Mouse (Mus musculus): ENCODE measurements around the gene Cacnb4. TPM values are rescaled to one million over a fixed set of nuclear protein-coding genes. Genes with fewer than 3 reads are reported as not detected.

The Cacnb4 gene
- polyA plus RNA-seq, 1 experiment: 0.01 TPM

DNA sequence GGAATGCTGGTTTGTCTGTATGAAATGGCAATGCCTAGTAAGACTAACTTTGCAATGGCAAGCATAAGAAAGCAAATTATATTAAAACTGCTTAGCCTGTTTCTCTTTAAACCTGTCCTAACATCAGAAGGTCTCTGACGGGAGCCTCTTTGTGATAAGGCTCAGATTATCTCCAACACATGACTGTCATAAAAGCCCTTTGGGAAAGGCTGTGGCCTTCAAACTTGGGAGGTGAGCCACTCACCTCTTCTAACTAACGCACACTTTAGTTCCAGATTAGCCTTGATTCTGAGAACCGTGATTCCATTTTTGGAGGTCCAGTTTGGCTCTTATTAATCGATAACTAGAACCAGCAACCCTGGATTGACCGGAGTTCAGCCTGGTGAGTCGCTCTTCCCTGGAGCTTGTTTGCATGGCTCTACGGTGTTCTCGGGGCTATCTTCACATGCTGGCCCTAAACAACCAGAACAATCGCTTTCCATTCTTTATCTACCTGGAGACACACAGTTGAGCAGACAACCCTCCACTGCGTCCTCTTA, 100.9 kb downstream of the Cacnb4 start:
- no peak for DNase-seq (ENCODE audit: low read depth, low spot score)
- WGBS: 56% methylated on average over 10 of the region's 10 CpGs

GRCm38 (mm10) chr2:52574929-52575328, 101.7 kb downstream of the Cacnb4 start:
- WGBS: 79% methylated on average over 3 of the region's 3 CpGs
- no peak for DNase-seq (ENCODE audit: low read depth, low spot score)

DNA sequence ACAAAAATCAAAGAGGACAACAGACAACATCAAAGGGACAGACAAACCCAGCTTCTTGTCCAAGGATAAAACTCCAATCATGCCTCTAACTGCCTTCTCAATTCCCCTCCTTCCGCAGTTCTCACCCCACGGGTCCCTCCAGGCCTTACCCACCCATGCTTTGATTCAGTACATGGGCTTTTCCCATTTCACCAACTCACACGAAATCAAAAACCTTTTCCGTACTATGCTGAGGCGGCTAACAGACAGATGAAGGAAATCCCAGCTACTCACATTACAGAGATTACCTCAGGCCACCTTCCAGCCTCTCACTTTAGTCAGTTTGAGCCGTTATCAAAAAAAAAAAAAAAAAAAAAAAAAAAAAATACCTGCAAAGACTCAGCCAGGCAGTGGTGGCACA, 104.4 kb downstream of the Cacnb4 start:
- 90% methylated on average over 6 of the region's 6 CpGs for WGBS
- DNase-seq (ENCODE audit: low read depth, low spot score): no peak

- 56% methylated on average over 13 of the region's 13 CpGs for WGBS
- DNase-seq (ENCODE audit: low read depth, low spot score): no peak
These were observed 105.2 kb downstream of the Cacnb4 start for GRCm38 (mm10) chr2:52571339-52571968.

DNA sequence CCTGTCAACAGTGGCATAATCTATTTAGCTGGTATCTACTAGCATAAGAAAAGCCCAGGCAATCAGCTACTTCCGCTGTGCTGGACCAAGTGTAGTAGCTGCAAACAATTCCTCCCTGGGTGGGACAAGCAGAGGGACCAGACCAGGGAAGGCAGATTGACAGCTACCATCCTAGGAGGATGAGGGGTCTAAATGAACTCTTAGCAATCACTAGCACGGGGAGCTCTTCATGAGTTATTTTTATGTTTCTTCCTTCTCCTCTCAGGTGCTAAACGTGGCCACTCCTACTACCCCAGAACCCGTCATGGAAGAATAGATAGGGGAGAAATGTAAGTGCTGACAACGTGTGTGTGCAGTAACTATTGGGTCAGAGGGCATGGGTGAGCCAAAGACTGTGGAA, 105.8 kb downstream of the Cacnb4 start:
- 61% methylated on average over 5 of the region's 5 CpGs for WGBS
- no peak for DNase-seq (ENCODE audit: low read depth, low spot score)

- DNase-seq (ENCODE audit: low read depth, low spot score): no peak
- WGBS: 75% methylated on average over 11 of the region's 11 CpGs
These were observed 106.5 kb downstream of the Cacnb4 start for GRCm38 (mm10) chr2:52570171-52570570.

GRCm38 (mm10) chr2:52568131-52568530, 108.5 kb downstream of the Cacnb4 start:
- WGBS: 34% methylated on average over 3 of the region's 3 CpGs
- no peak for DNase-seq (ENCODE audit: low read depth, low spot score)

DNA sequence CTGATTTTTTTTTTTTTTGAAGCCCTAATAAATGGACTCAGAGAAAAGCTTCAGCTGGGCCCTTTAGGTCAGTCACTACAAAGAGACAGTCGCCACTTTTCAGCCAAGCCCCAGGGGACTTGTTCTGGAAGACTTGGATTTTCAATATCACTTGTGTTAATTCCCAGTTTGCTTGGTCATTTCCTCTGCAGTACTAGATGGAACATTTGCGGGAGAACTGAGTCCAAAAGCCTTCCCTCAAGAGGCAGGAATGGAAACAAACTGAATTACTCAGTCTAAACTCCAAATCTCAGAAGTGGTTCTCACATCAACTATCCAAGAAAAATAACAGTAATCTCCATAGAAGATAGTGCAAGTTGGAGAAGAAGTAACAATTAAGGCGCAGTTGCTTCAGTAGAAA, 109.2 kb downstream of the Cacnb4 start:
- DNase-seq (ENCODE audit: low read depth, low spot score): no peak
- WGBS: 78% methylated on average over 3 of the region's 3 CpGs

GRCm38 (mm10) chr2:52563277-52563676, 113.4 kb downstream of the Cacnb4 start:
- no peak for DNase-seq (ENCODE audit: low read depth, low spot score)
- 93% methylated on average over 5 of the region's 5 CpGs for WGBS

- no peak for DNase-seq (ENCODE audit: low read depth, low spot score)
- 90% methylated on average over 3 of the region's 3 CpGs for WGBS
These were observed 114.3 kb downstream of the Cacnb4 start for GRCm38 (mm10) chr2:52562356-52562755.

DNA sequence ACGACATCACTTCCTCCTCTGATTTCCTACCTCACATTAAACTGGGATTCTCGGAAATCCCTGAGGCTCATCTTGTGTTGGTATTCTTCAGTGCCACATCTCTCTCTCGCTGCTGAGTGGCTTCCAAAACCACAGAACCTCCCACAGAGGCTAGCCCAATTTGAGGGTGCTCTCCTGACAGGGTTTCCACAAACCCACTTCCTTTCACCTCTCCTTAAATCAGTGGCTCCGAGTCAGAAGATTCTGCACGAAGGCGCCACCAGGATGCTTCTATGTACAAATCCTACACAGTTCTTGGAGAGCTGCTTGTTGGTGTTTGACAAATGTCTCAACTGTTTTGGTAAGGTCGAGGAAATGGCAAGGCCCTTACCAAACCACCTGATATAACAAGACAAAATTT, 115.5 kb downstream of the Cacnb4 start:
- WGBS: 74% methylated on average over 7 of the region's 7 CpGs
- no peak for DNase-seq (ENCODE audit: low read depth, low spot score)

DNA sequence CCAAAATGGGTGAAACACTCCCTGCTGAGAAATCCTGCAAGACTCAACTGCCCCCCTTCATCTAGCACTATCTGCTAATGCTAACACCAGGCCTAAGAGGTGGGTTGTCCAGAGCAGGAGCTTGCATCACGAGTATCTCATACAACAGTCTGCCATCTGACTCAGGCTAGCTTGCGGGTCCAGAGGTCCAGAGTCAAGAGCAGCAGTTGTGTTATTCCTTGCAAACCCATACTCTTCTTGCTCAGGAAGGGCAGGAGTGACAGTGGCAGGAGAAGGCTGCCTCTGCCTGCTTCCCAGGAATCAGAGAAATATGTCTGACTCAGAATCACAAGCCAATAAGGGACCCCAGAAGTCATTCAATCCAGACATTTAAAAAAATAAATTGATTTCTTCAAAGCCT, 116.4 kb downstream of the Cacnb4 start:
- no peak for DNase-seq (ENCODE audit: low read depth, low spot score)
- WGBS: 83% methylated on average over 2 of the region's 2 CpGs

- no peak for DNase-seq (ENCODE audit: low read depth, low spot score)
- WGBS: 49% methylated on average over 8 of the region's 8 CpGs
These were observed 118.2 kb downstream of the Cacnb4 start for GRCm38 (mm10) chr2:52558411-52558810.

- WGBS: 73% methylated on average over 12 of the region's 12 CpGs
- no peak for DNase-seq (ENCODE audit: low read depth, low spot score)
These were observed 118.9 kb downstream of the Cacnb4 start for GRCm38 (mm10) chr2:52557503-52558275.

- no peak for DNase-seq (ENCODE audit: low read depth, low spot score)
These were observed 119.7 kb downstream of the Cacnb4 start for GRCm38 (mm10) chr2:52556961-52557326.

GRCm38 (mm10) chr2:52556298-52556960, 120.2 kb downstream of the Cacnb4 start:
- DNase-seq (ENCODE audit: low read depth, low spot score): no peak
- 83% methylated on average over 20 of the region's 20 CpGs for WGBS

More at GRCm38 (mm10) chr2:52556961-52557326, 119.7 kb downstream of the Cacnb4 start:
- WGBS: 74% methylated on average over 4 of the region's 4 CpGs

- WGBS: 95% methylated on average over 3 of the region's 3 CpGs
- no peak for DNase-seq (ENCODE audit: low read depth, low spot score)
These were observed 128.2 kb downstream of the Cacnb4 start for GRCm38 (mm10) chr2:52548401-52548800.

- 85% methylated on average over 11 of the region's 11 CpGs for WGBS
- no peak for DNase-seq (ENCODE audit: low read depth, low spot score)
These were observed 129.3 kb downstream of the Cacnb4 start for GRCm38 (mm10) chr2:52547331-52547730.

DNA sequence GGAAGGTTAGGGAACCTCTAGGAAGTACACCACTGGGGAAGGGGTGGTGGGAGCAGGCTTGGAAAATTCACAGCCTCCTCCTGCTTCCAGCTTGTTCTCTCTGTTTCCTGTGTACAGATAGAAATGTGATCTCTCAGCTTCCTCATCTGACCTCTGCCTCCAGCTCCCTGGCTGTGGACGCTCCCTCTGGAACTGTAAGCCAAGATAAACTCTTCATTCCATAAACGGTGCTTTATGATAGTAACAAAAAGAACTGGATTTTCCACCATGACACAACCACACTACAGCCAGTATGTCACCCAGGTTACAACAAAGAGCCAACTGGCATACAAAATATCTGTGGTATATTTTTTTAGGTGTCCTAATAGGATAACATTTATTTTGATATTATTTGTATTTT, 132.1 kb downstream of the Cacnb4 start:
- no peak for DNase-seq (ENCODE audit: low read depth, low spot score)
- WGBS: 22% methylated on average over 2 of the region's 2 CpGs

DNA sequence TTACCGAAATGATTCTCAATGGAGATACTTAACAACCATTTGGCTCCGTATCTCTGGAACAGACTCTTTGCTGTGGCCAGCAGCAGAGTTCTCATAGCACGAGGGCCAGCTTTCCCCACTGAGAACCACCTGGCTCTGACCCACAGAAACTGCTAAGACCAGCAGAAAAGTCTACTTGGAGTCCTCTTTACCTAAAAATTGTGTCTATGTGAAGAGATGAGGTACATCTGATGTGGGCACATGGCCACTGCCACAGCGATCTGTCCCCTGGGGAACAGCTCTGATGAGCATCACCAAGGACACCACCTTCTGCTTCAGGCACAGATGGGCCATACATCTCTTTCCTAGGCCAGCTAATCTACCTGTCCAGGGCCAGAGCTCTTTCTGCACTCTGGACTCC, 135.6 kb downstream of the Cacnb4 start:
- 82% methylated on average over 4 of the region's 4 CpGs for WGBS
- DNase-seq (ENCODE audit: low read depth, low spot score): no peak

DNA sequence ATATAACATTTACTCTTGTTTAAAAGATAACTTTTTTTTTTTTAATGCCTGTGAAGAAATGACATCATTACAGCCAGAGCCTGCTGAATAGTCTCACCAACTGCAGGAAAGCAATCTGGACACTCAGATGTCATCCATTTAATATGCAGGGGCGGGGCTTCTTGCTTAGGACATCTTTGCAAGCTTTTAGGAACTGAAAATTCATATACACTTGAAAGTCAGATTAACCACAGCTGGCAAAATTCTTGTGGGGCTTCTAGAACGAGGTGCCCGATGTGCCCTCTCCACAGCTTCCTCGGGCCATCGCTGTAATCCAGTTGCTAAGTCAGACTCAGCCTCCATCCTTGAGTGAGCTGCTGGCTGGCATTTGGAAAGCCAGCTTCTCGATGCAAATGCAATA, 137.3 kb downstream of the Cacnb4 start:
- no peak for DNase-seq (ENCODE audit: low read depth, low spot score)
- WGBS: 78% methylated on average over 6 of the region's 6 CpGs

Data from large intestine, adult 2 months (tissue).